In the genomic region with DNA sequence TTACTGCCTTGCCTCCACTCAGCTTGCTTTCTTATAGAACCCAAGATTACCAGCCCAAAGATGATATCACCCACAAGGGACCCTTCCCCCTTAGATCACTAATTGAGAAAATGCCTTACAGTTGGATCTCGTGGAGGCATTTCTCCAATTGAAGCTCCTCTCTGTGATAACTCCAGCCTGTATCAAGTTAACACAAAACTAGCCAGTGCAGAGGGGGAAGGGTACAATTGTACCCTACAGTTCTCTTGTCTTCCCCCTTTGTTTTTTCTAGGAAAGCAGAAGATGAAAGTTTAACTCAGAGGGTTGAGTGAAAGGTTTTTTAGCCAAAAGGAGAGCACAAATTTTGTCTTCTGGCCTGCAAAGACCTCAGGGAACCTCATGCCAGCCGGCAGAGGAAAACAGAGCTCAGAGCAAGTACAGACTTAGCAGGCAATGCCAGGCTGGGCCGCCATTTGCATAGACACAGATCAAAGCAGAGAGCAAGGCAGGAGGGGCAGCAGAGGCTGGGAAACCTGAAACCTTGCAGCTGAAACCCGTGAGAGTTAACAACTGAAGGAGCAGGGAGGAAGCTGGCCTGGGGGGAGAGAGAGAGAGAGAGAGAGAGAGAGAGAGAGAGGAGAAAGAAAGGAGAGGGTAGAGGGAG, we compare ENCODE assay signal across 15 mouse cellular contexts. TPM values are rescaled to one million over a fixed set of nuclear protein-coding genes. Genes with fewer than 3 reads are reported as not detected.
DNase-seq lines count a peak whose midpoint lies in the region; ATAC-seq and TF ChIP-seq lines count a peak whose summit lies in the region.
"Had no signal": no experiment of that assay in that cellular context is flagged by ENCODE, and none has a peak within 500 bp of the region (broad histone marks: within the 10 kb centered on the region; RNA-seq: fewer than 3 reads in every experiment).

No protein-coding gene starts in this region.

- DNase-seq in hindbrain, embryonic 11.5 days (ENCODE audit: low spot score): peak; percentile 23
- no peak for DNase-seq in hindbrain, postnatal 0 days (ENCODE audit: low spot score)
- DNase-seq in ES-CJ7 (ENCODE audit: low read depth, low spot score): peak; percentile 60
- peak; percentile 76 for DNase-seq in embryo, embryonic 10 days (ENCODE audit: low spot score)
- DNase-seq in hindlimb bud, embryonic 11.5 days (ENCODE audit: extremely low spot score, low read depth, low spot score): peak; percentile 24
- no peak for DNase-seq in stomach, postnatal 0 days (ENCODE audit: low spot score)
- DNase-seq in gastrocnemius, postnatal 36 days: no peak
- no peak for DNase-seq in lung, postnatal 36 days
- DNase-seq: B cell, adult 2 months; cerebellum, postnatal 10 days; gastrocnemius, adult 2 months; thymus, postnatal 25 days had no signal

- no peak for TF ChIP-seq CTCF in hindbrain, postnatal 0 days (IDR thresholded peaks at IDR 0.05; ENCODE audit: low read depth)
- no peak for TF ChIP-seq CTCF in stomach, postnatal 0 days (IDR thresholded peaks at IDR 0.05; ENCODE audit: low read depth)

- H3K9ac ChIP-seq in hindbrain, embryonic 11.5 days (ENCODE audit: low read depth, low read length): no peak overlapping the region
- no peak overlapping the region for H3K9ac ChIP-seq in hindbrain, postnatal 0 days (replicated peaks; ENCODE audit: low read length)
- no peak overlapping the region for H3K9ac ChIP-seq in stomach, postnatal 0 days (ENCODE audit: low read length)
- H3K9ac ChIP-seq: lung, embryonic 15.5 days had no signal

- TF ChIP-seq EP300 in stomach, postnatal 0 days (optimal IDR thresholded peaks at IDR 0.05): no peak

- H3K27me3 ChIP-seq in hindbrain, embryonic 11.5 days (ENCODE audit: control insufficient read depth, insufficient read depth, low read length): no peaks in the 10 kb centered on the region
- H3K27me3 ChIP-seq in hindbrain, postnatal 0 days (ENCODE audit: insufficient read depth, low read length): no peaks in the 10 kb centered on the region
- no peaks in the 10 kb centered on the region for H3K27me3 ChIP-seq in stomach, postnatal 0 days (ENCODE audit: control insufficient read depth, insufficient read depth, low read length)
- H3K27me3 ChIP-seq: lung, embryonic 15.5 days had no signal

- intact Hi-C loops in gastrocnemius, postnatal 36 days (cut with DNase I): no loop called here

- no peak overlapping the region for H3K4me2 ChIP-seq in hindbrain, embryonic 11.5 days (replicated peaks; ENCODE audit: low read depth, low read length)
- no peak overlapping the region for H3K4me2 ChIP-seq in hindbrain, postnatal 0 days (ENCODE audit: low read depth, low read length)
- H3K4me2 ChIP-seq in stomach, postnatal 0 days (replicated peaks; ENCODE audit: low read depth): no peak overlapping the region
- H3K4me2 ChIP-seq: lung, embryonic 15.5 days had no signal

- no peak overlapping the region for H3K4me3 ChIP-seq in hindbrain, embryonic 11.5 days (ENCODE audit: low read depth, low read length)
- H3K4me3 ChIP-seq in hindbrain, postnatal 0 days (ENCODE audit: low read length): no peak overlapping the region
- no peak overlapping the region for H3K4me3 ChIP-seq in stomach, postnatal 0 days (ENCODE audit: low read depth, low read length)
- H3K4me3 ChIP-seq: gastrocnemius, adult 2 months; lung, embryonic 15.5 days had no signal

- H3K27ac ChIP-seq in hindbrain, embryonic 11.5 days (ENCODE audit: low read depth, low read length): no peak overlapping the region
- no peak overlapping the region for H3K27ac ChIP-seq in hindbrain, postnatal 0 days
- H3K27ac ChIP-seq in stomach, postnatal 0 days (replicated peaks): no peak overlapping the region
- H3K27ac ChIP-seq: gastrocnemius, adult 2 months; lung, embryonic 15.5 days had no signal

- H3K36me3 ChIP-seq in hindbrain, embryonic 11.5 days (ENCODE audit: control insufficient read depth, insufficient read depth, low read length): no peaks in the 10 kb centered on the region
- H3K36me3 ChIP-seq in hindbrain, postnatal 0 days (ENCODE audit: insufficient read depth, low read length): no peaks in the 10 kb centered on the region
- no peaks in the 10 kb centered on the region for H3K36me3 ChIP-seq in stomach, postnatal 0 days (ENCODE audit: control insufficient read depth, insufficient read depth, low read length)
- H3K36me3 ChIP-seq: lung, embryonic 15.5 days had no signal

- H3K9me3 ChIP-seq in hindbrain, embryonic 11.5 days (ENCODE audit: control insufficient read depth, low read length): no peaks in the 10 kb centered on the region
- no peaks in the 10 kb centered on the region for H3K9me3 ChIP-seq in hindbrain, postnatal 0 days (ENCODE audit: low read length)
- H3K9me3 ChIP-seq in stomach, postnatal 0 days (ENCODE audit: control insufficient read depth, low read length): no peaks in the 10 kb centered on the region
- H3K9me3 ChIP-seq: lung, embryonic 15.5 days had no signal

- no peaks in the 10 kb centered on the region for H3K4me1 ChIP-seq in hindbrain, embryonic 11.5 days (replicated peaks; ENCODE audit: control insufficient read depth, insufficient read depth, low read length)
- no peaks in the 10 kb centered on the region for H3K4me1 ChIP-seq in hindbrain, postnatal 0 days (ENCODE audit: insufficient read depth, low read length)
- no peaks in the 10 kb centered on the region for H3K4me1 ChIP-seq in stomach, postnatal 0 days (replicated peaks; ENCODE audit: control insufficient read depth, insufficient read depth)
- H3K4me1 ChIP-seq: lung, embryonic 15.5 days had no signal

- ATAC-seq in hindbrain, embryonic 11.5 days (ENCODE audit: low FRiP score): peak; percentile 63
- no peak for ATAC-seq in hindbrain, postnatal 0 days
- no peak for ATAC-seq in stomach, postnatal 0 days (ENCODE audit: low FRiP score, low TSS enrichment)
- ATAC-seq: hindbrain, embryonic 16.5 days had no signal

- 6% methylated on average over 4 of the region's 4 CpGs for WGBS in hindbrain, embryonic 11.5 days
- WGBS in hindbrain, postnatal 0 days: 10% methylated on average over 4 of the region's 4 CpGs
- whole genome bisulfite sequencing in stomach, postnatal 0 days: 14% methylated on average over 4 of the region's 4 CpGs

RNA-seq across cellular contexts. Expression of a gene that starts 29.3 kb away (rescaled TPM):
- 0.50 and 1.3 TPM in 2 replicates for polyA plus RNA-seq in hindbrain, embryonic 11.5 days (2014; fragmentation: Nextera tagmentation; extraction: Ambion mirVana)
- 50.8 and 61.0 TPM in 2 replicates for total RNA-seq in hindbrain, postnatal 0 days (2014; rRNA removed)
- 12.3 and 13.5 TPM in 2 replicates for polyA plus RNA-seq in hindbrain, postnatal 0 days (2015; fragmentation: Nextera tagmentation; extraction: Ambion mirVana)
- 0.68 and 0.79 TPM in 2 replicates for polyA plus RNA-seq in stomach, postnatal 0 days (2015; fragmentation: Nextera tagmentation; extraction: Ambion mirVana)
- not detected for total RNA-seq in gastrocnemius, postnatal 36 days (2021)
- total RNA-seq: gastrocnemius, adult 2 months; MEL had no signal

Comparison
In these comparisons a context has a peak if more than half of its experiments do, and no peak if none do; other contexts are left out.
1. DNase-seq: peak in hindbrain, embryonic 11.5 days (single experiment), ES-CJ7 (single experiment), embryo, embryonic 10 days (single experiment) and hindlimb bud, embryonic 11.5 days (single experiment); none in hindbrain, postnatal 0 days (single experiment), stomach, postnatal 0 days (single experiment), gastrocnemius, postnatal 36 days (0 of 2) and lung, postnatal 36 days (single experiment).